Mouse (Mus musculus) layer of hippocampus, adult 8-10 months (tissue): ENCODE data around the gene Mcub. TPM values are rescaled to one million over a fixed set of nuclear protein-coding genes. Genes with fewer than 3 reads are reported as not detected.

Experiments used
- DNase-seq, 2 experiments: peaks; one replicate each; pipeline ENCODE4 v3.0.0; 2022; ENCODE audit warnings: low spot score in 2 of 2
- total RNA-seq, 4 experiments: library from RNA; stranded (reverse); gene quantifications; 2 replicates each; pipeline ENCODE4 v1.2.4; 2022

The Mcub gene
- 1 to 10 TPM; 1.8 to 5.1 (median 2.6) TPM for total RNA-seq

DNA sequence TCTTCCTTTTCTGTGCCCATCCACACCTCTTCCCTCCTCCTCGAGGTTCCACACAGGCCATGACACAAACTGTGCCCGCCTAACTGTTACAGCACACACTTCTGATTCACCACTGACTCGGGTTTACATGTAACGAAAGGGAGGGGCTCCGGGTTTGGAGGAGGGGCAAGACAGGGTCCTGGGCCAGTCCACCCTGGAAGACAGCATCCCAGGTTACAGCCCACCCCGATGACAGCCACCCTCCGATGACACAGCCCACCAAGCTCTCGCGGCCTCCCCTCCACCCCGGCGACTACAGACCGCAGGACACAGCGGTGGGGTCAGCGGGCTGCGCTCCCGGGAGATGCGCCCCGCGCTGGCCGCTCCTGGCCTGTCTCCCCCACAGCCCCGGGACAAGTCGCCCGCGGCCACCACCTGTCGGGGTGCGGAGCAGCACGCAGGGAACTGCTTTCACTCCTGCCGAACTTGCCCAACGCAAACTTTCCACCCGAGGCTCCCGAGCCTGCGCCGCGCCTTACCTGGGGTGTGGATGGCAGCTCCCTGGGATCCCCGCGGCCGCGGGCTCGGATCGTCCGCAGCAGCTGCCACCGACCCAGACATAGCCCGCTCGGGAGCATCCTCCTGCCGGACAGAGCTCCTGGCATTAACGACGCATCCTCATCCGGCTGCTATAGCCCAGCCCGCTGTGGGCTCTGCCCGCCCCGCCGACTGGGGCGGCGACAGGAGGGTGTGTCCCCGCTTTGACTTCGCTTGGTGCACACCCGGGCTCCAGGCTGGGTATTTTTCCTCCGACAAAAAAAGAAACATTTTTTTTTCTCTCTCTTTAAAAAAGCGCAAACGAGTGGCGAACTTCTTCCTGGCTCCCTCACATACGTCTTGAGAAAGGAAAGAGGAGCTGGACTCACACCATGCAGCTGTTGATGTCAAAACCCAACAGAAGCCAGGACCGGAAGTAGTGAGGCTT is at the start of gene Mcub:
Gene Mcub (minus strand): TSS at position 775 of the 964 bp plus-strand sequence.
- no peak for DNase-seq

DNA sequence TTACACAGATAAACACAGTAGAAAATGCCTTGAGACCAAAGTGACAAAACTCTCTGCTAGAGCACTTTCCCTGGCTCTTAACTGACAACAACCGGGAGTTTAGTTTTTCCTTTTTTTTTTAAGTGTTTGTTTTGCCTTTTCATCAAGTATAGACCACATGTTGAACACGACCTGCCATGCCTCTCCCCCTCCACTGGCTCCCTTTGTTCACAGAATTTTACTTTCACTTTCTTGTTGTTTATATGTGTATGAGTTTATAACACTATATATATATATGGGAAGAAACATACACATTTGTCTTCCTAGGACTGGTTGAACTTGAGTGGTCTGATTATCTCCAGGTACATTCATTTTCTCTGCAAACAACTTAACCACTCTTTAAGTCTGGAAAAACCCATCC is 42.9 kb upstream of the Mcub start:
- DNase-seq = no peak

DNA sequence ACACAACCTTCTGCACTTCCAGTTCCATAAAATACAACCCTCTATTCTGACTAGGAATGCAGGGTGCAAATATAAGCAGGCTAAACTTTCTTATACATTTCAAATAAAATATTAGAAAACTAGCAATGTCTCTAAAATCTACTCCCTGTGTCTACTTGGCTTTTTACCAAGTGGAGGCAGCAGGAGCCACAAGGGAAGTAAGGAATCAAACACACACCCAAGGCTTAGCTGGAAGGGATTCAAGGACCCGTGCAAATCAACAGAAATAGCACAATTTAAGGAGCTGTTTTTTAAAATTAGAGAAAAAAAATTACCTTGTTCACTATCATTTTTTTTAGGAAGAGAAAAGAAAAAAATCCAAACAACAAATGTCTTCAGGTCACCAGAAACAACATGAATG is 41.2 kb upstream of the Mcub start:
- DNase-seq = no peak

DNA sequence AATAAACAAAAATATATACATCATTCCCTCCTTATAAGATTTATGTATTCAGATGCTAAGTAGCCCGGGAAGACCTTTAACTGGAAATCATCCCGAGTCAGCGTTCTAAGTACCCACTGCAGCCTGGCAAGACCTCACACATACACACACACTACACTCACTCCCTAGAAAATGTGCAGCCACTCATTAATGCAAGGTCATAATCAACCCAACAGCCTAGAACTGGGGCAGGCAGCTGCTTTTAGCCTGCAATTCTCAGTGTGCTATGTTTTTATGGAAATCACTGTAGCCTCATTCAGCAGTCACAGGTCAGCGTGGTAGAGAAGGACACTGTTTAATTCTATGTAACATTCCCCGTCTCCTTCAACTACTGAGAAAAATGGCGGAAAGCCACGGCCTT is 36.1 kb upstream of the Mcub start:
- no peak for DNase-seq

DNA sequence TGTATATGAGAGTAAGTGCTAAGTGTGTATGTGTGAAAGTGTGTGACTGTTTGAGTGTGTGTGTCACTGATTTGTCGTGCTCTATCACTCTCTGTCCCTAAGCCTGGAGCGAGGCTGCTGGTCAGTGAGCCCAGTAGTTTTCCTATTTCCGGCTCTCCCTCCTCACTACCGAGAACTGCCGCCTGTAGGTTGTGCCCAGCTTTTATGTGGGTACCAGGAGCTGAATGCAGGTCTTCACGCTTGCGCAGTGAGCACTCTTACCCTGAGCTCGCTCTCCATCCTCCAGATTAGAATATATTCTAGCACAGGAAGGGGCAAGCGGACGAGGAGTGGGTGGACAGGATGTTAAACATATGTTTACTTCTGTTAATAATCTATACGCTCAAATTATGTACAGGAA is 30.9 kb upstream of the Mcub start:
- no peak for DNase-seq

DNA sequence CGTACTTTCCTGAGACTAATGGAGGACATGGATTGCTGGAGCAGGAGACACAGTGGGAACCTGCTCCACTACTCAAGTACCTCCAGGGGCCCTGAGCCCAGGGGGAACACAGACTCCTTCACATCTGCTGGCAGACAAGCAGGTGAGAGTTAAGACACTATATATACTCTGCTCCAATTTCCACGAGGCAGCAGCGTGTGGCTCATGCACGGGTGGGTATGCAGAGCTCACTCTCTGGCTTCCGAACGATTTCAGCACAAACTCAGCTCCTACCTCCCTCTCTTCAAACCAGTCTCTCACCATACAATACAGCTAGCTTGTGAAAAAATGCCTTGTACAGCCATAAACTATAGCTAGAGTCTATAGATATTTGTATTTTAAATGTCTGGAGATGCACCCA is 28.5 kb upstream of the Mcub start:
- no peak for DNase-seq

DNA sequence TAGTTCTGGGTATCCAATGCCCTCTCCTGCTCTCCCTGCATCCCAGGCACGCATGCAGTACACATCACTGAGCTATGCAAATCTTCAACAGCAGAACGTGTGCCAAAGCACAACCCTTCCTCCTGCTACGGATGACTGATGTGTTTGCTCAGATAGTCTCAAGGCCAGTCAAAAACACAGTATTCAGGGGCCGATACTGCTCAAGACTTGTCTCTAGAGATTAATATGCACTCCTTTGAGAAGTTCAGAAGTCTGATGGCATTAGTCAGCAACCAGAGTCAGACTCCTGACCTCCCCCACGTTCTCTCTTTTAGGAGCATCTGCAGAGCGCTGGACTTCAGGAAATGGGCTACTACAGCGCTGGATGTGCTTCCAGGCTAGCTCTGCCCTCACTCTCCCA is 28.0 kb upstream of the Mcub start:
- no peak for DNase-seq

DNA sequence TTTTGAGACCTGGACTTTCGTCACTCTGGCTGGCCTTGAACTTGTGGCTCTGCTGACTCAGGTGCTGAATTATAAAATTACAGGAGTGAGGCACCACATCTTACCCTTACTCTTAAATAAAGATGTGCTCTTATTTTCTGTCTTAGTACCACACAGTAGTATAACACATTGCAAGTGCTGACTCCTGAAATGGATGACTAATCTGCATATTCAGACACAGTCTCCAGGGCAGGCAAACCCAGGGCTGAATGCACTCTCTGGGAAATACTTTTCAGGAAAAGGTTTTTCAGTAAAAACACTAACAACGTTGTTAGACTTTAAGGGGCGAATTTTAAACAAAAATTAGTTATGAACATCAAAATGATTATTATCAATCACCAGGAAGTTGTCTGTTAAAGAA is 27.3 kb upstream of the Mcub start:
- no peak for DNase-seq

DNA sequence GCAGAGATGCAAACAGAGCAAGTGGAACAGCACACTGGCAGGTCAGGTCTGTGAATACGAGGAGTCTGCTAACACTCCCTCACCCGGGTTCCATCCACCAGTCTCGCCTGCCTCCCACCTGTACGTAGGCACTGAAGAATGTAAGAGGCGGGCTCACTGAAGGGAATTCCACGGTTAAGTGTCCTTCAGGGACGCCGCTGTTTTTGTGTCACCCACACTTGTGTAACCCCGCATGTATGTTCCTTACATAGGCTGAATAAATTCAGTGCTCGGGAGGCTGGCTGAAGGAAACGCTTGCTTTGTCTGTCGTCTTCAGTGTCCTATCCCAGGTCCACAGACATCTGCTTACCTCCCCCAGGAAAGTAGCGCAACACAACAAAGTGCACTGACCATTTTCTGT is 17.3 kb upstream of the Mcub start:
- DNase-seq = no peak

DNA sequence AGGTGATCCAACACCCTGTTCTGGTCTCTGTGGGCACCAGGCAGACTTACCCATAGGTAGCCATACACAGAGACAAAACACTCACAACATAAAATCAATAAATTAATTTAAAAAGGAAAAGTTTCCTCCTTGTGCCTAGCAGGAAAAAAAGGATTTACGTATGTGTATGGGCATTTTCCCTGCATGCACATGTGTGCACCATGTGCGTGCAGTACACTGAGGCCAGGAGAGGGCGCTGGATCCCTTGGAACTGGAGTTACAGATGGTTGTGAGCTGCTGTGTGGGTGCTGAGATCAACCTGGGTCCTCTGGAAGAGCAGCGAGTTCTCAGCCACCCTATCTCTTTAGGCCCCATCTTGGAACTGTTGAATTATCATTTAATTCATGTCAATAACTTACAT is 15.3 kb upstream of the Mcub start:
- DNase-seq = no peak

DNA sequence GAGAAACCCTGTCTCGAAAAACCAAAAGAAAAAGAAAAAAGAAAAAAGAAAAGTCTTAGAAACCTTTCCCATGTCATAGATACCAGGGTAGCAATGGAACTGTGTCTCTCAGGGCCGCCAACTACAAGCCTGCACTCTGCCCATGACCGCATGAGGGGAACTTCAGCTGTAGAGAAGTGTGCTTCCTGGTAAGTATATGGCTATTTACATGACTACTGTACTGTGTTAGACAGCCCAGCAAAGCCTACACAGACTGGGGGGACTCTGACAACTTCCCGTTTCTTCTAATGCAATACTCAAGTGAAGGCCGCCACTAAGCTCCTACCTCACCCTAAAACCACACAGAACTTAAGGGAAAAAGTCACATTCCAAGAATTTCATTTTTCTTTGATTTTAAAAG is 14.8 kb upstream of the Mcub start:
- no peak for DNase-seq

DNA sequence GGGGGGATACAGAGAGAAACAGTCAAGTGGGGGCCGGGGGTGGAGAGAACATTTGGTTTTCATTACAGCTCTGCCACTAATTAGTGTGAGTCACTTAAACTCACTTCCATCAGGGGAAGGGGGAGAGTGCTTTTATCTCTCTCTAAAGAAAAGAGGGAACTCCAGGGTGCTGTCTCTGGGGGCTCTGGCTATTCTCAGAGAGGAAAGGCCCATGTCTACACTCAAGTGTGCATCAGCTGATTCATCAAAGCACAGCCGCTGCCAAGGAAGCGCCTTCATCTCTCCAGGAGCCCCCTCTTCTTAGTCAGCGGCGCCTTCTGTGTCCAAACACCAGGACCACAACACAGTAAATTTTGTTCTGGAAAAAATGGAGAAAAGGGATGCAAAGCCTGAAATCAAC is 12.3 kb upstream of the Mcub start:
- DNase-seq = no peak

DNA sequence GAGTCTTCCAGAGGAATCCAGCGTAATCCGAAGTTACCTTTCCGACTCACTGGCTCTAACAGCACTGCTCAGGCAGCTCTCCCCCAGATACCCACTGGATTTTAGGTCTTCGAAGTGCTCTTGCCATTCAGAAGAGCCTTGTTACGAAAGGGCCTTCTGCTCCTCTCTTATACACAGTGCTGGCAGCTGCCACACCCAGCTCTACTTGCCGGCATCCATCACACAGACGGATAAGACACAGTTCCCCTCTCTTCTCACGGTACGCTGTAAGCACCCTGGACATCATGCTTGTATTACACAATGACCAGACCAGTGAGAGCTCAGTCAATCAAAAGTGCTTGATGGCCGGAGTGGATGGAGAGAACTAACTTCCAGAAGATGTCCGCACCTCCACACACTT is 11.8 kb upstream of the Mcub start:
- no peak for DNase-seq

DNA sequence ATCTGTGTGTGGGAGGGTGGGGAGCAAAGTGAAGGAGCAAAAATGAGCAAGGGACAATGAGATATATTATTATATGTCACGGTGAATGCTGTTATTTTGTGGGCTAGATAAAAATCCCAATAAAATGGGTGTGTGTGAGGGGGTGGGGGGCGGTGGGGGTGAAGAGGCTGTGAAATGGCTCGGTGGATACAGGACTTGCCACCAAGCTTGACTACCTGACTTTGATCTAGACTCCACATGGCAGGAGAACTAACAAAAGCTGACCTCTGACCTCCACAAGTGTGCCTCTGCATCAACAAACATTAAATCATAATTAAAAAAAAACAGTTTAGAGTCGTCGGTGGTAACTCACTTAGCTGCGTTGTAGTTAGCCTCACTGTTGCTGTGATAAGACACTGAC is 9.5 kb upstream of the Mcub start:
- DNase-seq = no peak

DNA sequence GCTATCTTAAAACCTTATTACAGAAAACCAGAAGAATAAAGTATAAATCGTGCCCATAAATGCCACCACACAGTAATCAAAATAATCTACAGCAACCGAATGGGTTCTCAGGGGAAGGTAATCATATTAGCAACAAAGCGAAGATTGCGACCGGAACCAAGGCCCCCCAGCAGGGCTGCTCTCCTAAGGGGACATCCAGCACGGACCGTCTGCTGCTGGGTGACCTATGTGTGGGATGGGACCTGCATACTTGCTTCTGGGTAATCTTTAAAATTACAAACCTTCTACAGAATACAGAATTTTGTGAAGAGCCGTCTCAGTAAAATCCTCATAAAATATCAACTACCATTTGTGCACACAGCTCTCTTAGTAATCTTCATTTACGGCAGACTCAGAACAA is 8.7 kb upstream of the Mcub start:
- no peak for DNase-seq

DNA sequence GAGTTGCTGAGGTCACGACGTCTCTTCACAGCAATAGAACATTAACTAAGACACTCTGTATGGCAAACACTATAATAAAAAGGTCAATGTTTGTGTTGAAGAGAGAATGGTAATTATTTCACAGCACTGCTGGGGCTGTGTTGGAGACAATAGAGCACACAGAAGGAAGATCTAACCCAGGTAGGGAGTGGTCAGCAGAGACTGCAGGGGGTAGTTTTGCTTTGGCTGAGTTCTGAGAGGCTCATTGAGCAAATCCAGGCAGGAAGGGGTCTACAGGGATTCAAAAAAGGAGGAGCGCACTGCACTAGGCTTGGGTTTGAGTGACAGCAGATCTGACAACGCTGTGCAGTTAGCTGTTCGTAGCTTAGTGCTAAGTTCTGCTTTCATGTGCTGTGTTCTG is 6.3 kb upstream of the Mcub start:
- no peak for DNase-seq

DNA sequence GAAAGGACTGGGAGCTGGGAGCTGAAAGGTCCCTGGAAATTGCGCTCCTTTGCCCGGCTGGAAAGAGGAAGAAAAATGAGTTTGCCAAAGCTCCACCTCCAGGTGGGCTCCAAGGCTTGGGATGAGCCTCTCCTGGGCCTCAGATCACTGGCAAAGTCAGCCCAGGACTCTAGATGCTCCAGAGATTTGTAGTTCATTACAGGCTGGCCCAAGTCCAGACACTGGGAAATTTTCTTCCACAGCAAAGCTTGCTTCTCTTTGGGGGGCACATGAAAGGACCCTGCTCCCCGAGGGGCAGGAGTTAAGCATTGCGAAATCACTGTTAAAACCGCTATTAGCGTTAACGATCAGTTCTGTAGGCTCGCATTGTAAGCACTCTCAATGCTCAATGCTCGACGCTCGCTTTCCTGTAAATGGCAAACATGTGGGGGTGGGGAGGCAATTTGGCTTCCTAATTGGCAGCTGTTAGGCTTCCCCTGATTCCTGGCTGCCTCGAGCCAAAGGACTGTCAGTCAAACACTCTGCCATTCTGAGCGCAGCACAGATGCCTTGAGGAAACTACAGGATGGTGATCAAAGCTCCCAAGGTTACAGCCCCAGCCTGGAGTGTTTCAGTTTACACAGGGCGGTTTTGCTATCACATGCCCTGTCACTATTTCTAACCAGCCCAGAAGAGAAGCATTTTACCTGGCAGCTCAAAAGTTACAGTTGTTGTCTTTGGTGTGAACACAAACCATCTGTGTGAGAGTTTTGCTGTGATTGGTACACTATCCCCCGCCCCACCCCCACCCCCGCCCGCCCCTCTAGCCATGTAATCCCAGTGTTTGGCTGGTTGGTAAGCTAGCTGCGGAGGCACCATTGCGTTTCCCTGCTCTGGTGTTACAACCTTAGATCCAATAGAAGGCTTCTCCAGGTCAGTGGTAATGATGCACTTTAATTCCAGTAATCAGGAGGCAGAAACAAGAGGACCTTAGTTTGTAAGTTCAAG is 816 bp upstream of the Mcub start:
- peak; percentile 32 to 48 for DNase-seq

DNA sequence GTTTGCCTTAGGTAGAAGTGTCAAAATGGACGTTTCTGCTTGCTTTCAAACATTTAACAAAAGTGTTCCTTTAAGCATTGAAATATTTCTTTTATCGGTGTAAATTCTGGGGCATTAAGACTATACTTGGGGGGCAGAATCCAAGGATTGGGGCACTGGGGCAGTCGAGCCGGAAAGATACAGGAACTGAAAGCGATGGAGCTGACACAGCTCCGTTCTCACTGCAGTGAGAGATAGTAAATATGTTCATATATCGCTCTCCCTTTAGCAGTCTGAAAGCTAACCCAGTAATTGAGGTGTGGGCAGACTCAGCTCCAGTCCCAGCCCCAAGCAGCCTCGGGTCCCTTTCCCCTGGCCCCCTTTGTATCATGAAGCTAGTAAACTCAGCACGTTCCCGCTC is 975 bp downstream of the Mcub start:
- DNase-seq = no peak

DNA sequence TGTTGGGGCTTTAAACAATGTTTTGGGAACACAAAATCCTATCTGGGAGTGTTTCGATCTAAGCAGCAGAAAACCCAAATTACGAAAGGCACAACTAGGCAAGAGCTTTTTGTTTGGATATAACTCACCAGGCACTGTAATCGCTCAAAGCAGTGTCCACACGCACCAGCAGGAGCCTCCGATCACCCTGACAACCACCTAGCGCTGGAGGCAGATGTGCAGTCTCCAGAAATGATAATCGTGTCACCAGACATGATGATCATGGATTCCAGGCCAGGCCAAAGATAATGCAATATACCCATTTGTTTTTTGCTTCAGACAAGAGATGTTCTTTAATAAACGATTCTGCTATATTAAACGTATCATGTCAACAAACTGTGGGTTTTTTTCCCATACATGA is 2.1 kb downstream of the Mcub start:
- no peak for DNase-seq

DNA sequence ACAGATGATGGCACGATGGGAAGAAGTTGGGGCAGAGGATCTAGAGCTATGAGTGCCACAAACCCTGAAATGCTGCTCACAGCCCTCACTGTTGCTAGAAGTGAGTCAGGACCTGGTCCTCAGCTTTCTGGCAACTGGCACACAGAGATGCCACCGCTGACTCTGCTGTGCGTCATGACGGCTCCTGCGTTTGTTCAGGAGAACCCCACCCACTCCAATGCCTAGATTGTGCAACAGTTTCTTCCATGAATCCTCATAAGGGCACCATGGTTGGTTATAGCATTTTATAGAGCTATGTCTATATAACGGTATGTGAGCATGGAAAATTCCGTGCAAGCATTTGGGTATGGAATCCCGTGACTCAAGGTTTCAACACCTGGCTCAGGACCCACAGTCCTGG is 5.3 kb downstream of the Mcub start:
- no peak for DNase-seq

DNA sequence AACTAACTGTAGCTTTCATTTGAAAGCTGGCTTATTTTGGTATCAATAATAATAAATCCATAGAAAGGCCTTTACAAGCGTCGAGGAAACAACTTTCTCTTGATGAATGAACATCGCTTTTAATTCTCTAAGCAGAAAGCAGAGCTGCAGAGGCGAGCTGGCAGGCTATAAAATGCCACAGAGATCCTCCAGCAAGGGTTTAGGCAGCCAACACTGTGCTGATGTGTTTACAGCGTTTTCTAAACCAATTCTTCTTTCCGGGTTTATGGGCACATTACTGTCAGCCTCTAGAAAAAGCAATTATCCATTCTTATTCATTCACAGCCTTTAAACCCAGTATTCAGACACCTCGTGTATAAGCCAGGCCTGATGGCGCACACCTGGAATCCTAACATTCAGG is 7.5 kb downstream of the Mcub start:
- no peak for DNase-seq

DNA sequence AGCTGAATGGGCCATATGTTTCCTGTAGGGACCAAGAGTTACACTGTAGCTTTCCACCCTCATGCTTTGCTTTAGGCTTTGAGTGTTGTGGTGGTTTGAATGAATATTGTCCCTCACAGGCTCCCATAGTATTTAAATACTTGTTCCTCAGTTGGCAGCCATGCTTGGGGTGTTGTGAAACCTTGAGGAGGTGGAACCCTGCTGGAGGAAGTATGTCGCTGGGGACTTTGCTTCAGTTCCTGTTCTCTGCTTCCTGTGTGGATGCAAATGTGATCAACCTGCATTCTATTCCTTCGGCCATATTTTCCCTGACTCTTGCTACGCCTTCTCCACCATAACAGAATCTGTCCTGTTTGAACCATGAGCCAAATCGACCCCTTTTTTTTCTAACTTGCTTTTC is 16.7 kb downstream of the Mcub start:
- DNase-seq = no peak
